Mouse (Mus musculus) right cerebral cortex, postnatal 14 days (tissue): ENCODE measurements around the gene Zfp97.
"Not testable (repeated sequence)": the region's sequence is repeated elsewhere in the genome, so short reads cannot be mapped to it uniquely, and the experiment has no call there.

Experiments used
- DNase-seq: peaks from one replicate; pipeline ENCODE4 v3.0.0; 2022

Zfp97 gene

DNA sequence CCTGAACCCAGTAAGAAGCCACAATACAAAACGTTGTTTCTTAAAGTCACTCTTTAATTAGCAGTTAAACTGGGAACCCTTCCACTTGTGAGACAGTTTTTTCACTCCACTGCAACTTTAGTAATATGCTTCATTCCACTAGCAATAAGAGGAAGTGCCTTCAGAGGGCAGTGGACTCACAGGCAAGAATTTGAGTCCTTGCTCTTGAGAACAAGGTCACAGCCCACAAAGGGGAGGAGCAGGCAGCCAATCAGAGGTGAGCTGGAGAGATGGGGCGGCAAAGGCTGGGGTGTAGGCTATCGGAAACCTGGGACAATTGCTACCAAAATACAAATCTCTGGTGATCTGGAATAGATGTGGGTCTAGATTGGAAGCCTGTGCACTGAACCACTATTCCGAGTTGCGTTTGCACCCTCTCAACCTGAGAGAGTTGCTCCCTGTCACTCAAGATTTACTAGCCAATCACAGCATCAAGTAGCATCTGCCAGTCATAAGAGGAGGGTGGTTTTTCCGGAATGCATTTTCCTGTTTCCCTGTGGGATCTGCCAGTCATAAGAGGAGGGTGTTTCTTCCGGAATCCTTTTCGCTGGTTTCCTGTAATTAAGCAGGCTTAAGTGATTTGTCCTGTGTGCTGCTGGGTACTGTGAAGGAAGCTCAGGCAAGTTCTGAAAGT is at the start of gene Zfp97:
Gene Zfp97, plus strand, starts transcription at position 586 of the 673 bp plus-strand sequence.
- DNase-seq, result not testable (repeated sequence)

- DNase-seq, result not testable (repeated sequence)
These were observed 57.7 kb downstream of the Zfp97 start for GRCm38 (mm10) chr17:17178757-17179413.

- DNase-seq, result not testable (repeated sequence)
These were observed 73.5 kb downstream of the Zfp97 start for GRCm38 (mm10) chr17:17194761-17195160.

DNA sequence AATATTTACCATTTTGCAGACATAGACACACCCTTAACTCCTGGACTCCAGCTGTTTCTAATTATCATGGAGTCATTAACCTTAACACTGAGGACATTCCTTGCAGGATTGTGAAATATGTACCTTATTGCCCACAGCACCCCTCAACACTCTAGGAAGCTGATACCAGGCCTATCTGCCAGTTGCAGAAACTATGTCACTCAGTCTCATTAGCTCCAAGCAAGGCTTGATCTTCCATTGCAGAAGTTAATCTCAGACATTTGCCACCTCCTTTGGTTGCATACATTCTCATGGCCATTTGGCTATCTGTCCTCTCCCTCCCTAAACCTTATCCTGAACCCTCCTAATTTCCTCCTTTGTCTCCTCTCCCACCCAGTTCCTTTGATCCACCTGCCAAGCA is 74.0 kb downstream of the Zfp97 start:
- no peak for DNase-seq

DNA sequence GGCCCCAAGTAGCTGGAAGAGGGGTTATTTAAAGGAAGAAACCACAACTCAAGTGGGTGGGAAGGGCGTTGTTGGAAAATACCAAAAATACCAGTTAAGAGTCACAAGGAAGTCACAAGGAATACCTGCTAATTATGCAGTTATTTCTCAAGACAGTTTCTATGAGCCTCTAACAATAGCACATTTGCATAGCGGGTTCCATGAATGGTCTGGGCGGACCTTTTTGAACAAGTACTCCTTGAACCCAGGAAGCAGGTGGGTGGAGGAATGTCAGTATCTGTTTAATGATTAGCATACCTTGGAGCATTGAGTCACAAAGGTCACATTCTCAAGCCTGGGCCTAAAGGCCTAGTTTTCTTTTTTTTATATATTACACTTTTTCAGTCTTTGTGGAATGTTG is 74.9 kb downstream of the Zfp97 start:
- DNase-seq, result not testable (repeated sequence)
